Mouse (Mus musculus): Measurements from ENCODE around the gene Kcnk7. TPM values are rescaled to one million over a fixed set of nuclear protein-coding genes. Genes with fewer than 3 reads are reported as not detected.

Gene Kcnk7
- total RNA-seq (2023): not detected

DNA sequence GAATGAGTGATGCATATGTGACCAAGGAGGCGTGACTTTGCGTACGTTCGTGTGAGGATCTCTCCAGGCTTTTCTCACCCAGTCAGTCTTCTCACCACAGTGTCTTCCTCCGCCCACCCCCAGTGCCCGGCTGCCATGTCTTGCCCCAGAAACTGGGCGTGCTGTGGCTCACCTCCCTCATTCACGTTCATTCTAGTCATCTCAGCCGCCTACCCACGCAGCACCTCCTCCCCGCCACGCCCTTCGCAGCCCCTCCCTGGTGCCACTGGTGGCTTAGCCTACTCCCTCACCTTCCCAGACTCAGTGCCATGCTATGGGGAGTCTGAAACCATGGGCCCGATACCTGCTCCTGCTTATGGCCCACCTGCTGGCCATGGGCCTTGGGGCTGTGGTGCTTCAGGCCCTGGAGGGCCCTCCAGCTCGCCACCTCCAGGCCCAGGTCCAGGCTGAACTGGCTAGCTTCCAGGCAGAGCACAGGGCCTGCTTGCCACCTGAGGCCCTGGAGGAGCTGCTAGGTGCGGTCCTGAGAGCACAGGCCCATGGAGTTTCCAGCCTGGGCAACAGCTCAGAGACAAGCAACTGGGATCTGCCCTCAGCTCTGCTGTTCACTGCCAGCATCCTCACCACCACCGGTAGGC is at the start of gene Kcnk7:
TSS of gene Kcnk7 (plus strand) at position 205 of the 638 bp plus-strand sequence.

DNA sequence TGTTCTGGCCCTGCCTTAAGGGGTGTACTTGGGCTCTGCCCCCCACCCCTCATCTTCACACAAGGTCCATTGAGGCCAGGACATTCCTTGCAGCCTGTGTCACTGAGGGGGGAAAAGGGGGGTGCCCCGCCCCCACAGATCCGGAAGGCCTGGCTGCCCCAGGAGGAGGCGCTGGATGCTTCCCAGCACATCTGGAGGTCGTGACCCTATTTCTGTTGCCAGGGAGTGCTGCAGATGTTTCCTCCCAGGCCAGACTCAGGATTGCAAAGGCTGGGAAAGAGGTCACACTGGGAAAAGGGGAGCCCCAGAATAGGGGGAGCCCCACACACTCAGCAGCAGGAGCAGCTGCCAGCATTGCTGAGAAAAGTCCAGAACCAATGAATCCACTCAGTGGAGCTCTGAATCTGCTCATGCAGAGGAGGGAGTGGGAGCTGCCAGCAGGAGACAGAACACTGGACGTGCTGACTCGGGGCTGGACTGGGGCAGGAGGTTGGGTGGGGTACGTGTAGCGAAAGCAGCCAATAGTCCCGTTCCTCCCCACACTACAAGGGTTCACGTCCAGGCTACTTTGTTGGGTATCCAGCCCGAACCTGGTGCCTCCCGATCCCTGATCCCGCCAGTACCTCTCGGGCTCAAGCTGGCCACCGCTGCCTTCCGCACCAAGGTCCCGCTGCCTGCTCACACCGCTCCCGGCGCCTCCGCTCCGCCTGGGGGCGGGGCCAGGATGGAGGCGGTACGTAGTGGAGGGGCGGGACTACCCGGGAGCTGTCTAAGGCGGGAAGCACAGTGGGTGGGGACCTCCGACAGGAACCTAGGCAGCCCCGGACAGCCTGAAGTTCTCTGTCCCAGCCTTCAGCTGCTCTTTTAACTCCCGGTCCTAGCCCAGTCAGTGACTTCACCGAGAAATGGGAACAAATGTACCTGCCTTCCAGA is 40.9 kb upstream of the Kcnk7 start, which contains the start of gene Sipa1:
TSS of gene Sipa1 (minus strand) at position 727 of the 933 bp plus-strand sequence.

GRCm38 (mm10) chr19:5688200-5689087 is 15.7 kb upstream of the Kcnk7 start, which contains the start of the genes Map3k11 and Pcnx3:
TSS of gene Map3k11 (plus strand) at chr19:5688742.
TSS of gene Pcnx3 (minus strand) at chr19:5688908.

GRCm38 (mm10) chr19:5725767-5726515 is 21.8 kb downstream of the Kcnk7 start, which contains the start of gene Ehbp1l1:
TSS of gene Ehbp1l1 (minus strand) at chr19:5726317.

DNA sequence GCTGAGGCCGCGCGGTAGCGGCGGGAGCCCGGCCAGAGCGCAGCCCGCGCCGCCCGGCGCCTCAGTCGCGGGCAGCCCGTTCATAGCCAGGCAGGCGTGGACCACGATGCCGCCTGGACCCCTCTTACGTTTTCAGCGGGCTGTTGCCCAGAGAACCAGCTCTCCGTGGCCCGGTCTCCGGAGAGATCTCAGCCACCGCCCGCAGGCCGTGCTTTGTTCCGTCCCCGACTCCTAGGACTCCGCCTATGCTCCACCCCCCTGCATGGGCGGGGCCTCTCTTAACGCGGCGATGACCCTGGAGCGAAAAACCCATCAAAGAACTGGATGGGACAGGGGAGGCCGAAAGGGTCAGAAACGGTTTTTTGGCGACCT is 25.3 kb downstream of the Kcnk7 start, which contains the start of gene Fam89b:
TSS of gene Fam89b (minus strand) at position 210 of the 372 bp plus-strand sequence.

DNA sequence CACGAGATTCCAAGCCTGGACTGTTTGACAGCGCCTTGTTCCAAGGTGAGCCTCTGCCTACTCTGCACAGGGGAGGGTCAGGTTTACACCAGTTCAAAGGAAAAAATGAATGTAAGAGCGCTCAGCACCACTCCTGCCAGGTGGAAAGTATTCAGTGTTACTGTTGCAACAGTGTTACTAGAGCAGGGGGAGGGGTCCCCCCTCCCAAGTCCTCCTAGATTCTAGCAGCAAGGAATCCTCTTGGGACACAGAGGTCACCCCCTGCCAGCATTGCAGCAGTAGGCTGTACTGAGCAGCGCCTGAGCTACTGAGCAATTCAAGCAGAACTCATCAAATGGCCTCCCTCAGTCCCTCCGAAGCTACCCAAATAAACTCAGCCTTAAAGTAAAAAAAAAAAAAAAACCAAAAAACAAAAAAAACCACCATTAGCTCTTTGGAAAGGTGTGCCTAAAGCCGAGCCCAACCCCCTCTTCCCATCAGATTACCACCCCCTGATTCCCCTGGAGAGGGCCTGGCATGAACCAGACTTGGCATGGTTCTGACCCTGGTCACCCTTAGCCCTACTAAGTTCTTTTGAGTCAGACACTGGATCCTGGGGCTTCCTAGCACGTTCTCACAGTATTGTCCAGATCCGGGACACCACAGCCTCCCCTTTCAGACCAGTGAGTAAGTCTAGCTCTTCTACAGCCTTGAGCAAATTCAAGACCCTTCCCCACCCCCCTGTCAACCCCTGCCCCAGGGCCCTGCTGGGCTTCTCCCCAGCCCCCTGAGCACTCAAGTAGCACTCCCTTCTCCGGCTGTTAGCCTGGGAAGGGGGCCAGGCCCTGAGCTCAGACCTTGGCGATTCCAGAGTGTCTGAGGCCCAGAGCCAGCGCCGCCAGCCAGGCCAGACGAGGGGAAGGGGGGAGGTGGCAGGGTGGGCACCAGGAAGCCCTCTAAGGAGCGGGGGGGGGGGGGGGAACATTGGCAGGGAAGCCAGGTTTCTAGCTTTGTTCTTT is 36.5 kb downstream of the Kcnk7 start, which contains the start of gene Ltbp3:
TSS of gene Ltbp3 (plus strand) at position 585 of the 998 bp plus-strand sequence.

Other genes with a start within 250 kb of the Kcnk7 start
- 1 to 10 TPM; 1.3 to 2.1 TPM for gene Ccdc85b, start 246.5 kb upstream of the Kcnk7 start, total RNA-seq (2023)
- 10 to 100 TPM; 51.1 to 59.5 TPM for gene Fibp, start 243.8 kb upstream of the Kcnk7 start, total RNA-seq (2023)
- under 1 TPM; 0.69 to 0.79 TPM for gene Ctsw, start 235.9 kb upstream of the Kcnk7 start, total RNA-seq (2023)
- 1 to 10 TPM in 1 of 2 experiments, under 1 TPM in 1; 0.20 to 1.2 TPM for gene Efemp2, start 230.4 kb upstream of the Kcnk7 start, total RNA-seq (2023)
- 10 to 100 TPM; 19.9 to 20.9 TPM for gene Mus81, start 216.0 kb upstream of the Kcnk7 start, total RNA-seq (2023)
- 1,000 to 10,000 TPM; 1,662 to 1,728 TPM for gene Cfl1, start 213.9 kb upstream of the Kcnk7 start, total RNA-seq (2023)
- 1 to 10 TPM in 1 of 2 experiments, under 1 TPM in 1; 0.88 to 1.6 TPM for gene 1700020D05Rik, start 200.6 kb upstream of the Kcnk7 start, total RNA-seq (2023)
- gene Snx32, start 193.8 kb upstream of the Kcnk7 start, total RNA-seq (2023): 1 to 10 TPM; 3.6 to 4.3 TPM
- under 1 TPM in 1 of 2 experiments, not detected in 1; 0.13 TPM for gene Ovol1, start 143.7 kb upstream of the Kcnk7 start, total RNA-seq (2023)
- gene Ap5b1, start 136.3 kb upstream of the Kcnk7 start, total RNA-seq (2023): 10 to 100 TPM; 69.1 to 69.3 TPM
- gene Rnaseh2c, start 102.5 kb upstream of the Kcnk7 start, total RNA-seq (2023): 100 to 1,000 TPM; 158 to 174 TPM
- gene Kat5, start 94.1 kb upstream of the Kcnk7 start, total RNA-seq (2023): 10 to 100 TPM; 81.3 to 83.8 TPM
- gene Rela, start 66.9 kb upstream of the Kcnk7 start, total RNA-seq (2023): 10 to 100 TPM; 73.0 to 88.9 TPM
- 100 to 1,000 TPM; 212 to 218 TPM for gene Sipa1, start 40.7 kb upstream of the Kcnk7 start, total RNA-seq (2023)
- gene Map3k11, start 15.6 kb upstream of the Kcnk7 start, total RNA-seq (2023): 10 to 100 TPM; 86.5 to 87.3 TPM
- gene Pcnx3, start 15.5 kb upstream of the Kcnk7 start, total RNA-seq (2023): 10 to 100 TPM; 68.8 to 83.2 TPM
- gene Ehbp1l1, start 21.9 kb downstream of the Kcnk7 start, total RNA-seq (2023): 100 to 1,000 TPM; 150 to 158 TPM
- gene Fam89b, start 25.3 kb downstream of the Kcnk7 start, total RNA-seq (2023): 10 to 100 TPM; 57.9 to 58.5 TPM
- gene Ltbp3, start 36.5 kb downstream of the Kcnk7 start, total RNA-seq (2023): 1 to 10 TPM in 1 of 2 experiments, under 1 TPM in 1; 0.58 to 1.4 TPM
- gene Scyl1, start 67.1 kb downstream of the Kcnk7 start, total RNA-seq (2023): 10 to 100 TPM; 53.8 to 62.1 TPM
- gene Frmd8, start 170.9 kb downstream of the Kcnk7 start, total RNA-seq (2023): 10 to 100 TPM; 56.7 to 60.3 TPM
- 10 to 100 TPM; 54.1 to 58.0 TPM for gene Slc25a45, start 173.4 kb downstream of the Kcnk7 start, total RNA-seq (2023)
- 1 to 10 TPM; 1.6 to 2.0 TPM for gene Tigd3, start 189.8 kb downstream of the Kcnk7 start, total RNA-seq (2023)
- 100 to 1,000 TPM; 109 to 122 TPM for gene Dpf2, start 208.6 kb downstream of the Kcnk7 start, total RNA-seq (2023)
- gene Cdc42ep2, start 220.4 kb downstream of the Kcnk7 start, total RNA-seq (2023): 1 to 10 TPM; 4.5 to 5.0 TPM